Mouse (Mus musculus) testis, adult 2 months (tissue): ENCODE data around the gene Col8a2.

Experiments used
- CTCF ChIP-seq: fragments of 200-500 bp; IDR thresholded peaks from 2 replicates; pipeline ENCODE4 v1.5.1; 2012; ENCODE audit warnings: low read depth, mild to moderate bottlenecking, inconsistent platforms, low read length, moderate library complexity; ENCODE audit not compliant: control insufficient read depth, insufficient read depth, insufficient replicate concordance
- POLR2A ChIP-seq: fragments of 200-500 bp; IDR thresholded peaks from 2 replicates; pipeline ENCODE4 v1.6.1; 2012; ENCODE audit warnings: low read depth, mild to moderate bottlenecking, inconsistent platforms, low read length, moderate library complexity; ENCODE audit not compliant: control insufficient read depth

DNA sequence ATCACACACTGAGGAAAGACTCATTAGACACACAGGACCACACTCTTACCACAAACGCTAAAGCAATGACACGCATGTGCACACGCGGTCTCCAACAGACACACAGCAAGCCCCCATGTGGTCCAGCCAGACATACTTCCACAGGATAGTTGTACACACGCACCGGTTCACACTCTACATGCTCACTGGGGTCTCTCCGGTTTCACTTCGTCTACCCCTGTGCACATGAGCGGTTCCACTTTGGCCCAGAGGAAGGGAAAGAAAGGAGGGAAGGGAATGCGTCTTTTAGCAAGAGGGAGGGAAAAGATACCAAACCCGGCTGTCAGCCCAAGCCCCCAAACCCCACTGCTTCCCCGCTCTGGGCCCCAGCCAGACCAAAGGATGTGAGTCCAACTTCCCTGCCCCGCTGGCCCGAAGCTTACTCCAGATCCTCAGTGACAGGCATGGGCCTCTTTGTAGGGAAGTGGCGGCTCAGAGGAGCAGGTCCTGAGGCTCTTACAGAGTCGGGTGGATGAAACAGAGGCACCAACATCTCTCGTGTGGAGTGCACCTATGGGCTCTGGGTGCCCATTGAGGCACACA, 1.6 kb downstream of the Col8a2 start:
- no peak for TF ChIP-seq CTCF
- no peak for TF ChIP-seq POLR2A
